Mouse (Mus musculus): ENCODE data around the gene Tmem243.

Gene Tmem243

GRCm38 (mm10) chr5:9100207-9100848, at the start of gene Tmem243:
Gene Tmem243, plus strand, starts transcription at chr5:9100668.
- peak; percentile 93 for DNase-seq (ENCODE audit: low spot score)

GRCm38 (mm10) chr5:9056020-9056660, 44.3 kb upstream of the Tmem243 start:
- peak; percentile 84 for DNase-seq (ENCODE audit: low spot score)

- no peak for DNase-seq (ENCODE audit: low spot score)
Observed at GRCm38 (mm10) chr5:9057277-9057879, 43.1 kb upstream of the Tmem243 start.

- peak; percentile 38 for DNase-seq (ENCODE audit: low spot score)
Observed at GRCm38 (mm10) chr5:9059303-9060023, 41.0 kb upstream of the Tmem243 start.

GRCm38 (mm10) chr5:9060228-9060627, 40.2 kb upstream of the Tmem243 start:
- DNase-seq (ENCODE audit: low spot score) = no peak

- no peak for DNase-seq (ENCODE audit: low spot score)
Observed at GRCm38 (mm10) chr5:9064217-9064616, 36.3 kb upstream of the Tmem243 start.

GRCm38 (mm10) chr5:9068886-9069285, 31.6 kb upstream of the Tmem243 start:
- no peak for DNase-seq (ENCODE audit: low spot score)

- DNase-seq (ENCODE audit: low spot score) = no peak
Observed at GRCm38 (mm10) chr5:9069599-9070209, 30.8 kb upstream of the Tmem243 start.

- no peak for DNase-seq (ENCODE audit: low spot score)
Observed at GRCm38 (mm10) chr5:9071360-9071759, 29.1 kb upstream of the Tmem243 start.

- peak; percentile 52 for DNase-seq (ENCODE audit: low spot score)
Observed at GRCm38 (mm10) chr5:9073177-9073854, 27.2 kb upstream of the Tmem243 start.

- DNase-seq (ENCODE audit: low spot score) = no peak
Observed at GRCm38 (mm10) chr5:9079773-9080501, 20.5 kb upstream of the Tmem243 start.

- DNase-seq (ENCODE audit: low spot score) = no peak
Observed at GRCm38 (mm10) chr5:9086924-9087719, 13.3 kb upstream of the Tmem243 start.

- DNase-seq (ENCODE audit: low spot score) = no peak
Observed at GRCm38 (mm10) chr5:9090493-9091106, 9.9 kb upstream of the Tmem243 start.

GRCm38 (mm10) chr5:9092716-9093115, 7.8 kb upstream of the Tmem243 start:
- DNase-seq (ENCODE audit: low spot score) = no peak

GRCm38 (mm10) chr5:9093490-9093889, 7.0 kb upstream of the Tmem243 start:
- DNase-seq (ENCODE audit: low spot score) = no peak

- DNase-seq (ENCODE audit: low spot score) = peak; percentile 55
Observed at GRCm38 (mm10) chr5:9100849-9101801, 657 bp downstream of the Tmem243 start.

GRCm38 (mm10) chr5:9102696-9103095, 2.2 kb downstream of the Tmem243 start:
- no peak for DNase-seq (ENCODE audit: low spot score)

- no peak for DNase-seq (ENCODE audit: low spot score)
Observed at GRCm38 (mm10) chr5:9103958-9104357, 3.5 kb downstream of the Tmem243 start.

- DNase-seq (ENCODE audit: low spot score) = no peak
Observed at GRCm38 (mm10) chr5:9106806-9107205, 6.3 kb downstream of the Tmem243 start.
